Mouse (Mus musculus): ENCODE measurements around the gene Ccdc17.
A peak's percentile ranks its signal among the peaks of the same experiment; 100 is the strongest.

Ccdc17 gene

DNA sequence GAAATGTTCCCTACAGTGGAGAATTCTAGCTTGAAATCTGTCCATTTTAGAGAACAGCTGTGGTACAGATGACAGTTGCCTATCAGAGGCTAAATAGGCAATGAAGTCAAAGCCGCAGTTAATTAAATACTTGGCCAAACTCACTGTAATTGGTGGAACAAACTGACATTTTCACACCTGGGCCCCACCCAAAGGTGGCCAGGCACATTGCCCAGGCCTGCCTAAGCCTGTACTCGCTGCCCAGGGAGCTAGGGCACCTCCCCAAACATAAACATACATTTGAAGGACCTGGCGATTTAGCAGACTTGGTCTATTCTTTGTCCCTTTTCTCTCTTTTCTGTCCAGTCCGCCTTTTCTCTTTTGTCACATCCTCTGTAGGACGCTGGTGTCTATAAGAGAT is at the start of gene Ccdc17:
TSS of gene Ccdc17 (plus strand) at position 276 of the 400 bp plus-strand sequence.
- no peak for DNase-seq (ENCODE audit: low read depth)

DNA sequence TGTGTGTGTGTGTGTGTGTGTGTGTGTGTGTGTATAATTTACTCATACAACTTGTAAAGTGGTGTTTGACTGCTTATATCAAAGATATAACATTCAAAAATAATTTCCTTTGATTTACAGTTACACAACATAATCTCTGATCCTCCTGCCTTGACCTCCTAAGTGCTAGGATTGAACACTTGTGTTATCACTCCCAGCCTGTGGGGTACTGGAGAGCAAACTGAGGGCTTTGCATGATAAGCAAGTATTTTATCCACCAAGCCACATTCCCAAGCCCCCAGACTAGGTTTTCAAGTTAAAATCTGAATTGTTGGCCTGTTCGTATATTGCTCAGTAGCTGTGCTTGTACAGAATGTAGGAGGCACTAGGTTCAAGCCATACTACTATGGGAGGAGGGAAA is 46.0 kb upstream of the Ccdc17 start:
- no peak for DNase-seq (ENCODE audit: low read depth)

GRCm38 (mm10) chr4:116553035-116553434 is 43.4 kb upstream of the Ccdc17 start:
- no peak for DNase-seq (ENCODE audit: low read depth)

GRCm38 (mm10) chr4:116555413-116556300 is 40.8 kb upstream of the Ccdc17 start, which contains the start of gene Tmem69:
Gene Tmem69 (minus strand): TSS chr4:116555936.
- peak; percentile 91 for DNase-seq (ENCODE audit: low read depth)

GRCm38 (mm10) chr4:116556561-116557305 is 39.7 kb upstream of the Ccdc17 start:
- DNase-seq (ENCODE audit: low read depth), result peak; percentile 97

- DNase-seq (ENCODE audit: low read depth), result peak; percentile 99
Measured at GRCm38 (mm10) chr4:116557306-116558121, 38.9 kb upstream of the Ccdc17 start, which contains the start of gene Gpbp1l1. Gene Gpbp1l1 (plus strand): TSS chr4:116557658.

DNA sequence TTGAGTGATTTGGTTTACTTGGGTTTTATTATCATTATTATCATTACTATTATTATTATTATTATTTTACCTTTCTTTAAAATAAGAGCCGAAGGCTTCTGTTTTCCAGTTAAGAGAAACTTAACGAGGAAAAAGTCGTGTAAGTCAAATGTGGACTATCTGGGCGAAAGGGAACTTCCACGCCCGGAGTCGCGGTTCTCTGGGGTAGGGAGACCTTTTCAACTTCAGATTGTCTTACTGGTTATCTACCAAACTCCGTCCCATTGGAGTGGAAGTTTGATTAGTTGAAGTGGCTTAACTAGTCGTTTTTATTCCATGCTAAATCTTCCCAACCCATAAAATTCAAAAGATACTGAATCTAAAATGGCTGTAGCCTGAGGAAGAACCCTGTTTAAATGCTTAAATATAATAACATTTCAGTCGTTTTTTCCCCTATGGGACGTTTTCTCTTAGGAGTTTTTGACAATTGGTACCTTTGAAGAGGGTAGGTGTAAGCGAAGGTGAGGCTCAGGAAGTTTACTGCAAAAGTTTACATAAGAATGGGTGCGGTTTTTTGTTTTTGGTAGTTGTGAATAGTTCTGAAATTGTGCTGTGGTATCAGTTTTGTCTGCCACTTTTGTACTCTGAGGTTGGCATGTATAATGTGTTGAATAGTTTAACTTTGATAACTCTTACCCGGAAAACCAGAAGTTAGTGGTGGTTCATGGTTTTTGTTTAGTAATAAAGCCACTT is 38.1 kb upstream of the Ccdc17 start:
- peak; percentile 29 for DNase-seq (ENCODE audit: low read depth)

DNA sequence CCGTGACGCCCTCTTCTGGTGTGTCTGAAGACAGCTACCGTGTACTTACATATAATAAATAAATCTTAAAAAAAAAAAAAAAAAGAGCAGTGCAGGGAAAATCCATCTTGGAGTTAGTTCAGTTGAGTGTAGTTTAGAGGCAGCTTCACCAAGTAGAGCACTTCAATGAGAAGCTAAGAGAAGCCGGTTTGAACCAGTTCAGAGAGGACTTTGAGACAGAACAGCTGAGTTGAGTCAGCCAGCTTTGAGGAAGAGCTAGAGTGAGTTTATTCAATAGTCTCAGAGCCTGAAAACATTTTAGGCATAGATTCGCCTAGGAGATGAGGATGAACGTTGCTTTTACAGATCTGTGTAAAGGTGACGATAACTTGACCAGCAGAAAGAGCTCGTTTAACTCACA is 661 bp upstream of the Ccdc17 start:
- no peak for DNase-seq (ENCODE audit: low read depth)

DNA sequence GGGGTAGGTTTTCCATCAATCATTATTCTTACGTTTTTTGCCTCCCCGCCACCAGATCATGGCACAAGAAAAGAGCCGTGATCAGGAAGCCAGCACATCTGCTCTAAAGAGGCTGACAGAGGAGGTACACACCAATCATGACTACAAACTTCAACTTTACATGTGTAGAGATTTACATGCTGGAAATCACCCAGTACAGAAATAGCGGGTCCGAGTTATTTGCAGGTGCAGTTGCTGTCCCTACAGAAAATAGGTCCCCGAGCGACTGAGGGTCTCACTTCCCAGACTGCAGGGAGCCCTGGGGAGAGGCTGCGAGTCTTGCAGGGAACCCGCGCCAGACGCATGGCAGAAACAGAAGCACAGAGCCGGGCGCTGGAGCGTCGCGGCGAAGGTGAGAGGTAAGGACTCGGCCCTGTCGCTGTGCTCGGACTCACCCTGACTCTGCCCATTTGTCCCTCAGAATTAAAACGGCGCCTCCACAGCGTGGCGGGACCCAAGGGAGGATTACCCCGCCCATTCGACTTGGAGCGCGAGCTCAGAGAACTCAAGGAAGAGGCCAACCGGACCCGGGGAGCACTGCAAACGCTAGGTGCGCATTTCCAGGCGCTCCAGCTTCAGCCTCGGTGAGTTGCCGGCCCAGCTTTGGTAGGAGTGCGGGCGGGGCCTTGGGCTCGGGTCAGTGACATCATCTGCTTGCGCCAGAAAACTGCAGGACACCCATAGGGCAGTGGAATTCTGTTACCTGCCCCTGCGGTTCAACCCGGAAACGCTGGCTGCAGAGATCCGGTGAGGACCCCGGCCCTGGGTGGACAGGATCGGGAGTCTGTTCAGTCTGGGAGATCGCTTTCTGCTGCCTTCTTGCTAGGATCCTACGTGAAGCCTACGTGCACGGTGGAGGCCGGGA is 776 bp downstream of the Ccdc17 start:
- peak; percentile 95 for DNase-seq (ENCODE audit: low read depth)

DNA sequence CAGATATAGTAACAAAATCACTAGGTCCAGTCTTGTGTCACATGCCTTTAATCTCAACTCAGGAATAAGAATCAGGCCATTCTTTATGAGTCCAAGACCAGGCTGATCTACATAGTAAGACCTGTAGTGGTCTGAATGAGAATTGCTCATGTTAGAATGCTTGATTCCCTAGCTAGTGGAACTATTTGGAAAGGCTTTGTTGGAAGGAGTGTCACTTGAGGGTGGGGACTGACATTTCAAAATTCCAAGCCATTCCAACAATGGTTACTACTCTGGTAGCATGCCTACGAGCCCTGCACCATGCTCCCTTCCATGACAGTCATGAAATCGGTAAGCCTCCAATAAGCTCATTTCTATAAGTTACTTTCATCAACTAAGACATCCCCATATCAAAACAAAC is 16.2 kb downstream of the Ccdc17 start:
- DNase-seq (ENCODE audit: low read depth), result no peak

GRCm38 (mm10) chr4:116615237-116615636 is 18.8 kb downstream of the Ccdc17 start:
- DNase-seq (ENCODE audit: low read depth), result no peak

DNA sequence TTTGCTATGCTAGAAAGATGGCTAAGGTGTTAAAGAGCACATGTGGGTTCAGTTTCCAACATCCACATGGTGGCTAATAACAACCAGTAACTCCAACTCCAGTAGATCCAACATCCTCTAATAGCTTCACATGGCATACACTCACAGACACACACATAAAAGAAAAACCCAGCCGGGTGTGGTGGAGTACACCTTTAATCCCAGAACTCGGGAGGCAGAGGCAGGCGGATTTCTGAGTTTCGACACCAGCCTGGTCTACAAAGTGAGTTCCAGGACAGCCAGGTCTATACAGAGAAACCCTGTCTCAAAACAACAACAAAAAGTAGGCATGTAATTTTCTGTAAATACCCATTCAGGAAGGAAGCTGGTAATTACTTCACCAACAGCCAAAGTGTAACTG is 28.4 kb downstream of the Ccdc17 start:
- no peak for DNase-seq (ENCODE audit: low read depth)

GRCm38 (mm10) chr4:116626658-116627358 is 30.4 kb downstream of the Ccdc17 start:
- peak; percentile 96 for DNase-seq (ENCODE audit: low read depth)

DNA sequence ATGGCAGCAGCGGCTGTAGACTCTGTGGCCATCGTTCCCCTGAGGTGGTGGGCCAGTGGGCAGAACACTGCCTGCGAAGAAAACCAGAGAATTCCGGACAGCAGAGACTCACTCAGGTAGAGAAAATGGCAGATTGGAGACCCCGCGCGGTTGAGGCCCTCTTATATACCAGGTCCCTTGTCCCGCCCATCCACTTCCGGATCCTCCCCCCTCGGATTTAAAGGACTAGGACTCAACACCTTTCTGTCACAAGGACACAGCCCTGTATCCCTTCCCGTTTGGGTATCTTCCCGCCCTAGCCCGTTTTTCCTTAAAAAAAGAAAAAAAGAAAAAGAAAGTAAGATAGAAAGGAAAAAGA is 30.9 kb downstream of the Ccdc17 start:
- DNase-seq (ENCODE audit: low read depth), result peak; percentile 94

DNA sequence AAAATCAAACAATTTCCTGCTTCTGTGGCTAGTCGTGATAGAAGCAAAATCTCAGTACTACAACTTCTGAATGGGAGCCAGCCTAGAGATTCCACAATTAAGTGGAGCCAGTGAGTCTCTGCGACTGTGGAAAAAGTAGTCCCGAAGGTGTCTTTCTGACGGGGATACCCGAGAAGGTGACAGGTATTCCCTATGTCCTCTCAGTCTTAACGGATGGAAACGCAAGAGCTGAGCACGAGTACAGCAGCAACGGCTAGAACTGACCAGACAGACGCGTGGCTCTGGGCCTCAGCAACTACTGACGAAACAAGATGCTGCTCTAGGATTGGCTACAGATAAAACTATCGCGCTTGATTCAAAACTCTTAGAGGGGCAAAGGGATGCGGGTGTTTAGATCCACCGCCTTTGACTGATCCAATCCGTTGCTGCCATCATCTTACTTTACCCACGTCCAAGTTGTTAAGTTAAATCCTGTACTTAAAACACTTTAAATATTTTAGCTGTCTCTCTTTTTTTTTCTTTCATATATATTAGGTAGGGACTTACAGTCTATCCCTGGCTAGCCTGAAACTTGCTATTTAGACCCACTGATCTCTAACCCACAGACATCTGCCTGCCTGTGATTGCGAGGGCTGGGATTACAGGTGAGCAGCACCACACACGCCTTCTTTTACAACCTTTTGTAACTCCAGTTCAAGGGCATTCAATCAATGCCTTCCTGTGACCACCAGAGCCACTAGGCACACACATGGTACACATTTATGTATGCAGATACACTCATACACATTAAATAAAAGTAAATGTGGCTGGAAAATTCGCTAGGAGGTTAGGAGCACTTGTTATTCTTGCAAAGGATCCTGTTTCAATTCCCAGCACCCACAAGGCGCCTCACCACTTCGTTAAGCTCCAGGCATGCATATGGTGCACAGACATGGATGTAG is 31.5 kb downstream of the Ccdc17 start, which contains the start of gene Nasp:
TSS of gene Nasp (minus strand) at position 220 of the 941 bp plus-strand sequence.
- DNase-seq (ENCODE audit: low read depth), result peak; percentile 92

GRCm38 (mm10) chr4:116635197-116635596 is 38.7 kb downstream of the Ccdc17 start:
- no peak for DNase-seq (ENCODE audit: low read depth)

GRCm38 (mm10) chr4:116638821-116639220 is 42.4 kb downstream of the Ccdc17 start:
- no peak for DNase-seq (ENCODE audit: low read depth)

DNA sequence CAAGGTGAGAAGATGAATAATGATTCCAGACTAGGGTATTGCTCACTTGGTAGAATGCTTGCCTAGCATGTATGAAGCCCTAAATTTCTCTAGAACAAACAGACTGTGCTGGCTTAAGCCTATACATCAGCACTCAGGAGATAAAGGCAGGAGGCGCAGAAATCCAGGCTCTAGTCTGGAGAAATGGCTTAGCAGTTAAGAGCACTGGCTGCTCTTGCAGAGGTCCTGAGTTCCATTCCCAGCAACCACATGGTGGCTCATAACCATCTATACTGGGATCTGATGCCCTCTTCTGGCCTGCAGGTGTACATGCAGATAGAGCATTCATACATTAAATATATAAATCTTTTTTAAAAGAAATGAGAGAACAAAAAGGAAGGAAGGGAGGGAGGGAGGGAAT is 45.6 kb downstream of the Ccdc17 start:
- DNase-seq (ENCODE audit: low read depth), result no peak

DNA sequence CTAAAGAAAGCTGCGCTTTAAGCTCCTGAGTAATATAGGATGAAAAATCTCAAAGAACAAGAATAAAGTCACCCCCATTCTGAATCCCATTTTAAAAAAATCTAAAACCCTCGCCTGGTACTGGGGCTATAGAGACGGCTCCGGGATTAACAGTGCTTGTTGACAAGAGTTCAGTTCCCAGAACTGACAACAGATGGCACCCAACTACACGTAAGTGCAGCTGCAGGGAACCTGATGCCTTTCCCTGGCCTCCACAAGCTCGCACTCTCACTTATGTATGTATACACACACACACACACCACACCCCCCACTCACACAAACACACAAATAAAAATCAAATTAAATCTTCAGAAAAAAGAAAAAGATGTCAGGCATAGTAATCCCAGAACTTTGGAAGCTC is 47.9 kb downstream of the Ccdc17 start:
- peak; percentile 75 for DNase-seq (ENCODE audit: low read depth)
